Mouse (Mus musculus): ENCODE measurements around the gene Fer.

The Fer gene

DNA sequence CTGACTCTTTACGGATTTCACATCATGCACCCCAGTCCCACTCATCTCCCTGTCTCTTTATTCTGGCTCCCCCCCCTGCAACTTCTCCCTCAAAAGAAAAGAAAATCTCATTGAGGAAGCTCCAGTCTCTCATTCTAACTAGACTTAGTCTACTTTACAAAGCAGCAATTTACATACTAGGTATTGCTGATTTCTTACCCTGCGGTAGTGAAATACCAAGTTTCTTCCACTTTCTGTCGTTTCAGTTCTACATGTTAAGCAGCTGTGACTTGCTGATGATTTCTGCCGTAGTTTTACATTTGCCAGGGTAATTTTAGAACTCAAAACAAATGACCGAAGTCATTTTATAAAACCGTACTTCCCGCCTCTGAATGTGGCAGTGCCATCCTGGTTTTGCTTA lies 8.9 kb downstream of the Fer start:
- no peak for DNase-seq

- DNase-seq, result no peak
Measured at GRCm38 (mm10) chr17:63878889-63879288, 16.0 kb downstream of the Fer start.

- no peak for DNase-seq
Measured at GRCm38 (mm10) chr17:63880009-63880408, 17.1 kb downstream of the Fer start.

DNA sequence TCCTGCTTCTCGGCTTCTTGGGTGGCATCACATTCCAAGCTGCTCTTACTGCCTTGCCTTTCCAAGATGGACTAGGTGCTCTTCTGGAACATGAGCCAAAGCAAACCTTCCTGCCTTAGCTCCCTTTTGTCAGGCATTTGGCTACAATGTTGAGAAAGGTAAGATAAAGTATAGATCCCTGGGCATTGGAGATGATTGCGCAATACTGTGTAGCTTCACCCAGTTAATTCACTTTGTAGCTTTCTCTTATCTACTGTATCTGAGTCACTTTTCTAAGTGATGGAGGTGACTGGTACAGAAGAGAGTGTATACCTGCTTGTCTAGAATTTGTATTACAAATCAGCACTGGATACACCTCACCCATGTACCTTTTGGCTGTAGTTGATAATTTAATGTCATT lies 24.1 kb downstream of the Fer start:
- DNase-seq, result no peak

- no peak for DNase-seq
Measured at GRCm38 (mm10) chr17:63890611-63891010, 27.7 kb downstream of the Fer start.

DNA sequence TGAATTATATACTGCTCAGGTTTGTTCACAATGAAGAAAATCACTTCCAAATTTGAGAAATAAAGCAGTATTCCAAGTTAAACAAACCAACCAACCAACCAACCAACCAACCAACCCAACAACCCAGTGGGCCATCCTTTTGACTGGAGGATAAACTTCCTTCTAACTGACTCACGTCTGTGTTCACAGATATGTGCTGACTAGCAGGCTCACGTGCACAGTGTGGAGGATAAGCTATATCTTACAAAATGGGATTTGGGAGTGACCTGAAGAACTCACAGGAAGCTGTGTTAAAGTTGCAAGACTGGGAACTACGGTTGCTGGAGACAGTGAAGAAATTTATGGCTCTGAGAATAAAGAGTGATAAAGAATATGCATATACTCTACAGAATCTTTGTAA lies 33.0 kb downstream of the Fer start:
- DNase-seq, result no peak

GRCm38 (mm10) chr17:63897050-63897449 lies 34.2 kb downstream of the Fer start:
- no peak for DNase-seq

- no peak for DNase-seq
Measured at GRCm38 (mm10) chr17:63909297-63909696, 46.4 kb downstream of the Fer start.

DNA sequence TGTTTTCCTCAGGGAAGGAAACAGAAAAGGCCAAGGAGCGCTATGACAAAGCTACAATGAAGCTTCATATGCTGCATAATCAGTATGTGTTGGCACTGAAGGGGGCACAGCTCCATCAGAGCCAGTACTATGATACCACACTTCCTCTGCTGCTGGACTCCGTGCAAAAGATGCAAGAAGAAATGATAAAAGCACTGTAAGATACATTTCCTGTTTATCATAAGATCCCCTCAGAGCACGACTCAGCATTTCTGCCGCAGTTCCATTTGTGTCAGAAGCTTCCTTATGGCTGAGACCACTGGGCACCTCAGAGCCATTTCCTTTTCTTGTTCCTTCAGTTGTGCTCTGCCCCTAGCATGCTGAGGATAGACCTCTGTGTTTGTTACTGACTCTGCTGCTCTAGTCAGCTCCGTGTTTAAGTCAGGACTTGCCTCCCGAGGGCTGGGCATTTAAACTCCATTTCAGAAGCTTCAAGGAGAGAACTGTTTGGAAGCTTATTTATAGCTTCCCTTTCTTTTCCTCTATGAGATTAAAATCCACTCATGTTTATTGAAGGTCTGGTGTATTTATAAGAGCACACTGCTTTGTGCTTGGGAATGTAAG lies 58.8 kb downstream of the Fer start:
- no peak for DNase-seq

GRCm38 (mm10) chr17:63925581-63925980 lies 62.7 kb downstream of the Fer start:
- DNase-seq, result no peak

DNA sequence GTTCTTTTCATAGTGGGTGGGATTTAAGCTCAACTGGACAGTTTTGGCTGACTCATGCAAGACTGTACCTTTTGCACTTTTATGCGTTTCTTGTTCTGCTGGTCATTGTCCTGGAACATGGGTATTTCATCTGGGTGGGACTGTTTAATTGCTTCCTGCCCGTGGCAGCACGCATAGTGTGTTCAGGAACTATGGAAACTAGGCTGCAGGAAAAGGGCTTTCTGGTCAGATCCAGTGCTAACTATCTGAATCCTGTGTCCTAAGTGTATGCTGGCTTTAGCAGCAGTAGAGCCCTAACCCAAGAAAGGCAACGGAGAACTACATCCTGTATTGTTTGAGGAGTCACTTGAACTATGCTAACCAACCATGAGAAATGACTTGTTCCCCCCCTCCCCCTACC lies 67.8 kb downstream of the Fer start:
- no peak for DNase-seq

DNA sequence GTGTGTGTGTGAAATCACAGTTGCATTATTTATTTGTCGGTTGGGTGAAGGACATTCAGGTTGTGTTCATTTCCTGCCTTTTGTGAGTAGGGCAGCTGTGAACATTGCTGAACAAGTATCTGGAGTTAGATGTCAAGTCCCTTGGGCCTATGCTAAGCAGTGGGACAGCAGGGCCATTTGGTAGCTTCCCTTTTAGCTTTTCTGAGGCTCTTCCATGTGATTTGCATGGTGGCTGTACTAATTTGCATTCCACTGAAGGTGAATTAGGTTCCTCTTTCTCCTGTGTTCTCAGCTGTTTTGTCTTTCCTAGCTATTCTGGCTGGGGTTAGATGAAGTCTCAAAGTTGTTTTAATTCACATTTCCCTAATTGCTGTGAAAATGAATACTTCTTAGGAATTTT lies 68.7 kb downstream of the Fer start:
- DNase-seq, result no peak

DNA sequence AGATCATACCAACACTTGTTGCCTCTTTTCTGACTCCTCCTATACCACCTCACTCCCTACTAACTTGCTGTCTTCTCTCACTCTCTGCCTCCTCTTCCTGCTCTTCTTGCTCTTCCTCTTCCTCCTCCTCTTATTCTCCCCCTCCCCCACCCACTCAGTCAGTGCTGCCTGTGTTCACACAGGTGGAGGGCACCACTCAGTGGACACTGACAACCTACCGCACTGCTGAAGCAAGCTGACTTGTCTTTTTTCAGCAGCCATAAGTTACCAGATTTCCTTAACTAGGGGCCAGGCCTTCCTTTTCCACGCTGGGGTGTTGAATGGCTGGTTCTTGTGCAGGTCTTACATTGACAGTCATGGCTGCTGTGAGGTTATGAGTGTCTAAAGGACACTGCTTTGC lies 72.5 kb downstream of the Fer start:
- DNase-seq, result no peak

- peak; percentile 15 to 24 for DNase-seq
Measured at GRCm38 (mm10) chr17:63937886-63938285, 75.0 kb downstream of the Fer start.

GRCm38 (mm10) chr17:63946772-63947171 lies 83.9 kb downstream of the Fer start:
- DNase-seq, result no peak

DNA sequence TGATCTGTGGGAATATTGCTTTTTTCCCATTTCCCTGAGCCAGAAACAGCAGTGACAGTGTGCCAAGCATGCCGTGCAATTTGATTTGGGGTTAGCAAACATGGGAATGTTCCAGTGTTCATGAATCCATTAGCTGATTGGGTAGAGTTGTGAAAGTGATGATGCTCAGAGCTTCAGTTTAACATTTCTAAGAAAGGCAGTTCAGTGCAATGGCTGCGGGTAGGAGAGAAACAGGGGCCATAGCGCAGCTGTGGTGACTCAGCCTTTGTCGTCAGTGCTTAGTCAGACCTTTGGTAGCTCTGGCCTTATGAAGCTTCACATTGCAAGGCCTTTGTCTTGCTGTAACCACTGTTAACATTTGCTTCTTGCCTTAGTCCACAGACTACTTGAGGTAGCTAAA lies 85.9 kb downstream of the Fer start:
- DNase-seq, result peak in 1 of 2 experiments; percentile 37

GRCm38 (mm10) chr17:63951436-63951835 lies 88.6 kb downstream of the Fer start:
- no peak for DNase-seq

- no peak for DNase-seq
Measured at GRCm38 (mm10) chr17:63967091-63967490, 104.2 kb downstream of the Fer start.

DNA sequence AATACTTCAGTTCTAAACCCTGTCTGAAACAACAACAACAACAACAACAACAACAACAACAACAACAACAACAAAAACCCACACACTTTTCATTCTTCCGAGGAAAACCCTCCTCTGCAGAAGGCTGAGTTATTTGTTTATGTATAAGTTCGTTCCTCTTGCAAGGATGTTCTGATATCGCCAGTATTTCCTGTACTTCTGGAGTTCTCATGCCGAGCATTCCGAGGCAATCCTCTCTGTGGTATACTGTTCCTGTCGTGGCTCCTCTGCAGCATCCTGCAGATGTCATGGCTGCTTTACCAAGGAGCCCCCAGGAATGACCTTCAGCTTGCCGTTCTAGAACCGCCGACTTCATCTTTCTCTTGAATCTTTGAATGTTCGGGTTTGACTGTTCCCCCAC lies 106.6 kb downstream of the Fer start:
- no peak for DNase-seq

- no peak for DNase-seq
Measured at GRCm38 (mm10) chr17:63970239-63970638, 107.4 kb downstream of the Fer start.

DNA sequence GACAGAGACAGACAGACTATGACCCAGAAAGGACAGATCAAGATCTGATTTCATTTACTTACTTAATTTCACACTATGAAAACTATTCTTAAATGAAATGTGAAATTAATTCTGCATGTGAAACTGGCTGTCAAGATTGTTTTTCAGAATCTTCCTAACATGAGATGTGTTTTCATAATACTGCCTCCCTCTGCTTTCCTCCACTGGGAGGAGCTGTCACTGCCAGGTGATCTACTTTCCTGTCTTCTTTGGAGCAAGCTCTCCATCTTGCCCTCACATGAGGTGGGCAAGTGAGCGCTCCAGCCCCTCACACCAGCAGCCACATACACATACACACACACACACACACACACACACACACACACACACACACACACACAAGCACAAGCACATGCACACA lies 108.1 kb downstream of the Fer start:
- no peak for DNase-seq

DNA sequence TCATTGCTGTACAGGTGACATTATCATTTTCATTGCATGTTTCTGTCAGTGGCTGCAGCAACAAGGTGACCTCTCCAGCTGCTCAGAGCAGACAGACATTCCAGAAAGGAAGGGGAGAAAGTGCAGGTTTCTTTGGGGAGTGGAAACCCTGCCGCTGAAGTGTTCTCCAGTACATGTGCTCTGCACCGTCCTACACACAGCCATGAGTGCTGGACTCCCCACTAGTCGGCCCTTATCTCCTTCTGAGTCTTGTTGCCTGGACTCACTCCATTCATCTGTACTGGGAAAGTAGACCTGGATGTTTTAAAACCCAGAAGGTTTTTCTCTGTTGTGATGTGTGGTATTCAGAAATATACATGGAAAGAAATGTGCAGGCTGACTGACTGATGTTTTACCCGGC lies 109.3 kb downstream of the Fer start:
- no peak for DNase-seq

GRCm38 (mm10) chr17:63973806-63974205 lies 110.9 kb downstream of the Fer start:
- no peak for DNase-seq

DNA sequence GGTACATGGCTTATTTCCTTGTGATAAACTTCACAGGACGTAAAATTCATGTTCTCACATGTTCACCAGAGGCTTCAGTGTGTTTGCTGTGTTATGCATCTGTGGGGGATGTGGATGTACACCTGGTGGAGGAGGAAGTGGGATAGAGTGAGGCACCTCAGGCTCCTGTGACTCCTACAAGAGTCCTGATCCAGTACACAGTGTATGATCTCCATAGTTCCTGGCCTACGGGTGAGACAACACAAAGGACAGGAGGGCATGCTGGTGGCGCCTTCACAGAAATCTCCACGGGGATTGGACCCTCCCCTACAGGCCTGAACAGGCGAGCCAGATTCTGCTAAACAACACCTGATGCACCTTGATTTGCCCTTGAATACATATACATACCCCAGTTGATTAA lies 111.4 kb downstream of the Fer start:
- DNase-seq, result no peak

DNA sequence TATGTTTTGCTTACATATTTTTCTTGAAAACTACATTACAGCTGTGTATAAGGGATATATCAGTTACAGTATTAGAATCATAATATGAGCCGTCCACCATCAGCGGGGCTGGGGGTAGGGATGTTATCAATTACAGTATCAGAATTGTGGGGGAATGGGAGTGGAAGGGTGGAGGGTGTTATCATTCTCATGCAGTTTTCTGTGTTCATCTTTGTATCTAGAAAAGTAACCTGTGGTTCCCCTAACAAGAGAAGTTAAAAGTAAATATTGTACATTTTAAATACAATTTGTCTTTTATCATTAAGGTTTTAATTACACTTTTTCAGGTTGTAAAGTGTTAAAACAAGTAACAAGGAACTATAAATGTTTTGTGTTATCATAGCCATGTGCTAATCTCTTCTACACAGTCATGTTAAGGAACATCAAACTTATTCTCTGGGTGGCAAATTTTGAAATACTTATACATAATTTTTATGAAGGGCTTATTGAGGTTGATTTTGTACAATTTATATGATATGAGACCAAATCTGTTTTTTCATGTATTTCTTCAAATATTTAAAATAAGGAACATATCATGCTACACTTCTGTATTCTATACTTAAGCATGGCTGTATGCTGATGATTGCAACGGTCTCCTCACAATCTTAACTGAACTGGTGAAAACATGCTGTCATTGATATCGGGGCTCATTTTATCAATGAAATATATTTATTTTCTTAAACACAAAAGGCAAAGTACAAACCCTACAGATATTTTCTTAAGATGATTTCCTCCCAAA lies 116.1 kb downstream of the Fer start:
- DNase-seq, result no peak
